Mouse (Mus musculus): Measurements from ENCODE around the gene Nup50.
"Not testable (repeated sequence)": the region's sequence is repeated elsewhere in the genome, so short reads cannot be mapped to it uniquely, and the experiment has no call there.

The Nup50 gene

DNA sequence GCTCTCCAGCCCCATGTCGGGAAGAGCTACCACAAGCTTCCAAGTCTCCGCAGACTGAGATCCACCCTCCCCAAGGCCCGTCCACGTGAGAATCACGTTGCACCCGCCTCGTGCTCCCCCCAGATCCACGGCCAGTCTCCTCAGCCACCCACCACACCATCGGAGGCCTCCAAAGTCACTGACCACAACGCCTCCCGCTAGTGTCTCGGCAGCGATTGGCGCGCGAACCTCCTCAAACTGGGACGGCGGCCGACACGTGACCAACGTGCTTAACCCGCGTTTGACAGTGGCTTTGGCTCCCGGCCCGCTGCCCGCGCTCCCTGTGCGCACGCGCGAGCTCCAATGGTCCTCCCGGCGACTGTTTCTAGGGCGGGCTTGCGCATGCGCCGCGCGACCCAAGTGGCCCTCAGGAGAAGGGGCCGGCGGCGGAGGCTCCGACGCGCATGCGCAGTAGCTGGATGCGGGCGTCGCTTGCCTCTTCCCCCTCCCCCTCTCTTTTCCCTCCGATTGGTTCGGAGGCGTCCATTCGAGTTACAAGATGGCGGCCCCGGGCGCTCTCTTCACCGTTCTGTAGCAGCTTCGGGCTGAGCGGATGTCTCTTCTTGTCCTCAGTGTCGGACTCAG, at the start of gene Nup50:
Gene Nup50 (plus strand): TSS at position 528 of the 624 bp plus-strand sequence.
- DNase-seq (ENCODE audit: low read depth): peak; percentile 97

DNA sequence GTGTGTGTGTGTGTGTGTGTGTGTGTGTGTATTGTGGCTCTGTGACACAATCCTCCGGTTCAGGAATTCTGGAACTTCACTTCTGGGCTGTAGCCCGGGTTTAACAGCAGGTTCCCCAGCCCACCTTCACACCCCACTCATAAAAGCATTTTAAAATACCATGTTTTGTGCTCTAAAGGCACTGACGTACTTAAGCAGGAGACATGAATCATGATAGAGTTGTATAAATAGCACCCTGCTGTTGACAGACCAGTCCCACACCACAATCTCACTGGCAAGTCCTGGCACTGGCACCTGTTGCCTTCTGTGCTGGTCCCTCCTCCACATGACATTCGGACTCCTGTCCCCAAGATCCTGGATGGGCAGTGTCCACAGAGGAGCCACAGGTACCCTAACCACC, 49.3 kb upstream of the Nup50 start:
- no peak for DNase-seq (ENCODE audit: low read depth)

DNA sequence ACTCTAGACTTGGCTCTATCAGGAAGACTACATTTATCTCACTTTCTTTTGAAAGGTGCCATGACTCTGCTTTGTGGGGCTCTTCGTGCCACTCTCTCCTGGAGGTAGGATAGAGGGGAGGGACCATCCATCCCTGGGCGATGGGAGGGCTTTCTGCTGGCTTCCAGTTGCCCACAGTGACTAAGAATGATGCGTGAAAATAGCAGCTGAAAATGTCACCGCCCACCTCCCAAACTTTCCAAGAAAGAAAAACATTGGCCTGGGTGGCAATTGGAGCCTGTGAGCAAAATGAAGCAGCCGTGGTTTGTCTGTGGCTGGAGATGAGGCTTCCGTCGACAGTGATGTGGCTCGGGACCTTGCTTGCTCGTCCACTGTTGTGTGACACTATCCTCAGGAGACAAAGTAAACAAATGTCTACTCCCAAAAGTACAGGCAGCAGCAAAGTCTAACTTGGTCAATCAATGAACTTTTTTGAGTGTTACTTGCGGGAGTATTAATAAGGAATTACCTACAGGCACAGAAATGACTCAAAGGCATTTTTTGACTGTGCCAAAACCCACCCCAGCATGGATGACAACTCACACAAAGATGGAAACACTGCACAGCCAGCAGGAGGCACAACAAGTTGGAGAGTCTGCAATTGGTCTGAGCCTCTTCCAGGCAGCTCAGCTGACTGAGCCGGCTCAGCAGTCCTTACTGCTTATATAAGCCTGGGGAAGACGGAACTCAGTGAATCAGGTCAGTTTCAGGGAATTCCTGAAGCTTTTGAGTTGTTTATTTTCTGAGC, 46.0 kb upstream of the Nup50 start:
- no peak for DNase-seq (ENCODE audit: low read depth)

DNA sequence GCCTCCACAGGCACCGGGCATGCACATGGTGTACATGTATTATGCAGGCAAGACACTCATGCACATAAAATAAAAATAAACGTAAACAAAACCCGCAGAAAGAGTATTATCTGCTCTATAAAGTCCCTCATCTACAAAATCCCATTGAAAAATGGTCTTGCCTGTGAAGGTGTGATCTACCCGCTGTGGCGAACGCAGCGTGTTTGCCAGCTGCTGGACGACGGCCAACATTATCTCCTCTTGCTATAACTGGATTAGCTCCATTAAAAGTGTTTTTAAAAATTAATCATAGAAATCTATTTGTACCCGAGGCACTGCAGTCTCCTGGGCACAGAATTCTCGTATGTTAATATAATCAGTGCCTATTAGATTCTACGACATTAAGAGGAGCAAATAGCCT, 35.1 kb upstream of the Nup50 start:
- DNase-seq (ENCODE audit: low read depth): no peak

DNA sequence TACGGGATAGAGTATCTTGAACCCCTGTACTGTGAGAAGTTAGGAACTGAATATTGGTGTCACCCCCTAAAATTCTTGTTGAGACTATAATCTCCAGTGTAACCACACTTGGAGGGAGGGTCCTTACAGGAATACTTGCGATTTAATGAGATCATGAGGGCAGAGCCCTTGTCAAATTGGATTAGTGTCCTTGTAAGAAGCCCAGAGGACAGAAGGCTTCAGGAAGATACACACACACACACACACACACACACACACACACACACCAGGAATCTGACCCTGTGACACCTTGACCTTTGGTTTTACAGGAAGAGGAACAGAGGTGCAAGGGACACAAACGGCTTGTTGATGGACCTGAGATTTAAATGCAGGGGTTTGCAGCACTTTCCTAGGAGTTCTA, 32.0 kb upstream of the Nup50 start:
- no peak for DNase-seq (ENCODE audit: low read depth)

DNA sequence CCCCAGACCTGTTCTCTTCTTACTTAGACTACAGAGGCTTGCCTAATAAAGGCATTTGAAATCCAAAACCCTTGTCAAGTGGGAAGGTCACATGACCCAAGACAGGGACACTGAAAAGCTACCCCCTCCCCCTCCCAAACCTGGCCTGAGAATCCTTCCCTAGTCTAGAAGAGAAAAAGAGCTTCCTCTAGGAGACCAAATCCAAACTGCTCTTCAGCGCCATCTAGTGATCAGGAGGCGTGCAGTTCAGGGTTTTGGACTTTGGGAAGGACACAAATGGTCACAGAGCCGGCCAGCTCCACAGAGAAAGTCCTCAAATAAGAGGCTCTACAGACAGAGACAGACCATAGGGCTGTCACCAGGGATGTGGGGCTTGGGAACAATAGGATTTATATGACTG, 31.6 kb upstream of the Nup50 start:
- peak; percentile 40 for DNase-seq (ENCODE audit: low read depth)

DNA sequence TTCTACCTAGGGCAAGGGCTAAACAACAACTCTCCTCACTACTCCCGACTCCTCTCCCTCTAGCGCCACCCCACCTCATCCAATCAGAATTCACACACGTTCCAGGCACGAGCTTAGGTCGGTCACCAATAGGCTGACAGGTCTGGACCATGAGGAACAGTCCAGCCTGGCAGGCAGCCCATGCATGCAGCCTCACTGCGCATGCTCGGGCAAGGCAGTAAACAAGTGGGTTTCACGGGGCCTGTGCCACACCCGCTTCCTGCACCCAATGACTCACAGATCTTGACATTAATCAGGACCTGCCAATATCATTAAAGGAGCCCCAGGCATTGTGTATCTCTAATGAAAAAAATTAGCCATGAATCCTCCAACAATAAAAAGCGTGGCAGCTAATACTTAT, 27.0 kb upstream of the Nup50 start:
- not testable (repeated sequence) for DNase-seq (ENCODE audit: low read depth)

DNA sequence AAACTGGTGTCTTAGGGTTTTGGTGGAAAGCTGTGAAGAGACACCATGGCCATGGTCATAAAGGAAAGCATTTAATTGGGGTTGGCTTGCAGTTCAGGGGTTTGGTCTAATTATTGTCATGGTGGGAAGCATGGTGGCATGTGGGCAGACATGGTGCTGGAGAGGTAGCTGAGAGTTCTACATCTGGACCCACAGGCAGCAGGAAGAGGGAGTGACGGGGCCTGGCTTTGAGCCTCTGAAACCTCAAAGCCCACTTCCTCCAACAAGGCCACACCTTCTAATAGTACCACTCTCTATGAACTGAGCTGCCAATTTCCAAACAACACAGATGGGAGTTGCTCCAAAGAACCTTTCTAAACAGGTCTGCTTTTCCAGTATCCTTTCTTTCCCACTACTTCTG, 26.5 kb upstream of the Nup50 start:
- DNase-seq (ENCODE audit: low read depth): no peak

DNA sequence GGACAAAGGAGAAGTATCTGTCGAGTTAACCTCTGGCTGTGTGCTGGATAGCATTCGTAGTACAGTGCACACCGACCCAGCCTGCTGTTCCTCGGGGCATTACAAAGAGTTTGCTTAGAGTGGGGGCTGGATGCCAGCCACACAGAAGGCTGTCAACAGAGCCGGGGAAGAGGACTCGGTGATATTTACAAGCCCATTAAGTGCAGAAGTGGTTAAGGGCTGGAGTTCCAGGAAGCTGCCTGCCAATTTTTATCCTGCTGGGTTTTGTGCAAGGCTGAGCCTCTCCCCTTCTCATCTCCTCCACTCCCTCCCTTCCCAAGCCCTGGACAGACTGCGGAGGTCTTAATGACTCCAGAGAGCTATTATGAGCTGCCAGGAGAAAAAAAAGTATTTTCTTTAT, 25.1 kb upstream of the Nup50 start:
- DNase-seq (ENCODE audit: low read depth): no peak

DNA sequence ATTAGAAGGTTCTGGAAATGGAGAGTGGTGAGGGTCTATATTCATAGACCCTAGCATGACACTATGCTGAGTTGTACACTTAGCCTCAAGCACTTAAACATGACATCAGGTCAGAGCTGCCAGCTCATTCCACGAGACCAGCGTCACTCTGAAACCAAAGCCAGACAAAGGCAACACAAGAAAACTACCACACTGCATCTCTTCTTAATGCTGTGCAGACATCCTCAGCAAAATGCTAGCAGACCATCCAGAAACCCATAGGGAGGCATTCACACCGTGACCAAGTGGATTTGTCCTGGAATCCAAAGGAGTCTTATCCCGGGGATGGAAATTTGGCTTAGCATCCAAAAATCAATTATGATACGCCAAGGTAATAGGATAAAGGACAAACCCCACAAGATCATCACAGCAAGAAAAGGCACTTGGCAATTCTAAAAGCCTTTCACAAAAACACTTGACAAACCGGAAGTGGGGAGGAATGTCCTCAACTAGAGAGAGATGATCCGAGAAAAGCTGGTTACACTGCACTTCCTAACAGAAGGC, 19.3 kb upstream of the Nup50 start:
- no peak for DNase-seq (ENCODE audit: low read depth)

DNA sequence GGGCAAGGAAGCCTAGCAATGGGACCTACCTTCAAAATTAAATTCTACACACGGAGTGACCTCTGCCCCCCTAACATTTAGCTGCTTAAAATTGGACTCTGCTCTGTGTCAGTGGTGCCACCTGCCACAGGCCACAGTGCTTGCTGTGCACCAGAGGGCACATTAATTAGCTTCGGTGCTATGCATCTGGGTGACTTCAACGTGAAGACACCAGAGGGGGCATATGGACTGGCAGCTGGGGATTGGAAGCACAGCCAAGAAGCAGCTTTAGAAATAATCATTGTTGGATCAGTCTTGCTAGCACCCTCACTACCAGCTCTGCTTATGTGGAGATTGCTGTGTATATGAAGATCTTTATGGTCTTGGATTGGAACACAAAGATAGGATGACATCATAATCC, 10.0 kb upstream of the Nup50 start:
- no peak for DNase-seq (ENCODE audit: low read depth)

DNA sequence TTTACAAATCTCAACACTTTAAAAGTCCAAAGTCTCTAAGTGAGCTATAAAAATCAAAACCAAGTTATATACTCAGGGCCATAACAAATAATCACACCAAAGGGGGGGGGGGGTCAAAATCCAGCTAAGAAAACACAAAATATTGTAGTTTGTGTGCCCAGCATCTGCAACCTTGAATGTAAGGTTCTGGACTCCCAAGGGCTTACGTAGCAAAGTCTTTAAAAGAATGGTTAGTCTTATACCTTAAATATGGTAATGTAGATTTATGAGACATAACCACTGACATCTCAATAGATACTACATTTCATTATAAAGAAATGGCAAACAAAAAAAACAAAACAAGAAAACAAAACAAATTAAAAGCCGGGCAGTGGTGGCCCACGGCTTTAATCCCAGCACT, 3.3 kb upstream of the Nup50 start, which contains the start of gene Gm29666:
Gene Gm29666 (minus strand): TSS at position 101 of the 400 bp plus-strand sequence.
- no peak for DNase-seq (ENCODE audit: low read depth)

DNA sequence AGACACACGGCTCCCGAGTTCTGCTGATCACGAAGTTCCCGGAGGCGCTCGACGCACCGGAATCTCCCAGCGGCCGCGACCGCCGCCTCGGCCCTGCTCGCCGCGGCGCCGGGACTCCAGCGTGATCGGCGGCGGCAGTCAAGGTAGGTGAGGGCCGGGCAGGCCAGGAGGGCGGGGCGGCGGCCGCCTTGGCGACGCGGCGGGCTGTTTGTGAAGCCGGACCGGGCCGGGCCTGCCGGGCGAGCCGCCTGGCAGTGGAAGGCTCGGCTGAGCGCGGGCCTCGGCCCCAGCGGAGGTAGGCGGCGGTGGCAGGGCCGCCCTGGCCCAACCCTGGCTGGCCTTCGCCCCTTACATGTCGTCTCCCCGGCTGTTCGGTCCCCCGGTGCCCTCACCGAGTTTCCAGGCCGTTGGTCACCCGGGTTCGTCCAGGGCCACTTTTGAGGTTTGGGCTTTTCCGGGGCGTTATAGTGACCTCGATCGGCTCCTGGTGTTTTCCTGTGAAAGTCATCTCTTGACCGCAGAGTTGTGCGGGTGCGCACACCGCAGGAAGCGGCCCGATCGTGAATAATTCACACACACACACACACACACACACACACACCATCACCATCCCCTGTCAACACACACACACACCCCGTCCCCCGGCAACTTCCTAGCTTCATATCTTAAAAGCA, 434 bp downstream of the Nup50 start:
- DNase-seq (ENCODE audit: low read depth): no peak

DNA sequence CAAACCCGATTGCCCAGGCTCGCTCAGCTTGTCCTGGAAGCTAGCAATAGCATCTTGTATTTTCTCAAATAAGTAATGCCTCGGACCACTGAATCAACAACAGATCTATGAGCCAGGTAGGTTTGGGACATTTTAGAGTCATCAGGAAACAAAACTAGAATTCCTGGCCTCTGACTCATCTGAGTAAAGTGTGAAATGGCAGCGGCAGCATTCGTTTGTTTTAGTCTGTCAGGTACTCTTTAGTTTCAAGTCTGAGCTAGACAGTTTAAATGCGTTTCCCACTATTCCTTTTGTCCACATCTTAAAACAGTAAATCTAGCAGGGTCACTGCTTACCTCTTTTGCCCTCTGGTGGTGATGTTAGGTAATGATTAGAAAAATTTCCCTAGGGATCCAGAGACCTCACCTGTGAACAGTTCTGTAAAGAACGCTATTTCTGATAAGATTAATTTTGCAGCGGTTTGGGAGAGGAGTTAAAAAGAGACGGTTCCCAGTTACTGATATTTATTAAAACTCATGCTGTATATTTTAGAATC, 1.6 kb downstream of the Nup50 start:
- DNase-seq (ENCODE audit: low read depth): peak; percentile 48

DNA sequence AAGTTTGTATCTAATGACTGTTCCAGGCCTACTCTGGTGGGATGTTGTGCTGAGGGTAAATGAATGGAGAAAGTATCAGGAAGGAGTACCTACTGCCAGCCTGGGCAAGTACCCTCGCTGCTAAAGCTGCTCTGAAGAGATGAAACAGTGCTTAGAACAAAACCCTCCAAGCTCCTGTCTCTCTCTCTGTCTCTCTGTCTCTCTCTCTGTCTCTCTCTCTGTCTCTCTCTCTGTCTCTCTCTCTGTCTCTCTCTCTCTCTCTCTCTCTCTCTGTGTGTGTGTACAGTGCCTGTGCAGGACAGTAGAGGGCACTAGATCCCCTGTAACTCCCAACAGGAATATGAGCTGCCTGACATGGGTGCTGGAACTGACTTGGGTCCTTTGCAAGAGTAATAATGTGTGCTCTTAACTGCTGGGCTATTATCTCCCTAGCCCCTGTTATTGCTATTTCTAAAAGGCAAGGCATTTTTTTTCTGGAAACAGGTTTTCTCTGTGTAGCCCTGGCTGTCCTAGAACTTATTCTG, 2.3 kb downstream of the Nup50 start:
- DNase-seq (ENCODE audit: low read depth): peak; percentile 21

DNA sequence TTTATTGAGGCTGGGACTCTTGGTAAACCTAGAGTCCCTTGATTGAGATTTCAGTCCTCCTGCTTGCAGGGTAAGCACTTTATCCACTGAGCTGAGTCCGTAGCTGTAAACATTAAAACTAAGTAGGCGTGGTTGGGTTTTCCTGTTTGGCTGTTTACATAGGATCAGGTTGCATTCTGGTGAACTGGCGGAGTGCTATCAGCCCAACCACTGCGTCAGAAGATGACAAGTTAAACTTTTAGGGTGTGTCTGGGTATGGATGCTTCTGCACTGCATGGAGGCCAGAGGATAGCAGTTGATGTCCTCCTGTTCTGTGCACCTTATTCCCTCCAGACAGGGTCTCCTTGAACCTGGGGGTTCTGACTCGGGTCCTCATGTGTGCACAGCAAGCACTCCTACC, 9.1 kb downstream of the Nup50 start:
- no peak for DNase-seq (ENCODE audit: low read depth)

DNA sequence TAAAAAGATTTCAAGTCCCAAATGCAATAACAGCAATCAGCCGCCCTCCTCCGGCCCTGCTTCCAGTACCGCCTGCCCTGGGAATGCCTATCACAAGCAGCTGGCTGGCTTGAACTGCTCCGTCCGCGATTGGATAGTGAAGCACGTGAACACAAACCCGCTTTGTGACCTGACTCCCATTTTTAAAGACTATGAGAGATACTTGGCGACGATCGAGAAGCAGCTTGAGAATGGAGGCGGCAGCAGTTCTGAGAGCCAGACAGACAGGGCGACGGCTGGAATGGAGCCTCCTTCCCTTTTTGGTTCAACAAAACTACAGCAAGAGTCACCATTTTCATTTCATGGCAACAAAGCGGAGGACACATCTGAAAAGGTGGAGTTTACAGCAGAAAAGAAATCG, 11.7 kb downstream of the Nup50 start:
- no peak for DNase-seq (ENCODE audit: low read depth)

DNA sequence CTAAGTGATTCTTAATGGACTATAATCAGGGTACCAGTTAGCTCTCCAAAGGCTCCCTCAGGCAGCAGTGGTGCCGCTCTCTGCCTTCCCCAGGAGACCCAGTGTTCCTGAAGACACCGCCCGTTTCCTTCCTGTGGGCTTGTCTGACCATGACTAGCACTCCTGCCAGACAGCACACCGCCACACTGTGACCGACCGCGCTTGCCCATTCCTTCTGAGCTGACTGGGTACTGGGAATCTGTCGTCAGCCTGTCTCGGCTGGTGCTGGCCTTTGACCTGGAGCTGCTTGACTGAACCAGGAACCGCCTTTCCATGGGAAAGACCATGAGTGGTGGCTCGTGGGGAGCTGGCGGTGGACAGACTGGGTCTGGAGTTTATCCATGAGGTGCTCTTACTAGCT, 16.9 kb downstream of the Nup50 start:
- DNase-seq (ENCODE audit: low read depth): no peak

DNA sequence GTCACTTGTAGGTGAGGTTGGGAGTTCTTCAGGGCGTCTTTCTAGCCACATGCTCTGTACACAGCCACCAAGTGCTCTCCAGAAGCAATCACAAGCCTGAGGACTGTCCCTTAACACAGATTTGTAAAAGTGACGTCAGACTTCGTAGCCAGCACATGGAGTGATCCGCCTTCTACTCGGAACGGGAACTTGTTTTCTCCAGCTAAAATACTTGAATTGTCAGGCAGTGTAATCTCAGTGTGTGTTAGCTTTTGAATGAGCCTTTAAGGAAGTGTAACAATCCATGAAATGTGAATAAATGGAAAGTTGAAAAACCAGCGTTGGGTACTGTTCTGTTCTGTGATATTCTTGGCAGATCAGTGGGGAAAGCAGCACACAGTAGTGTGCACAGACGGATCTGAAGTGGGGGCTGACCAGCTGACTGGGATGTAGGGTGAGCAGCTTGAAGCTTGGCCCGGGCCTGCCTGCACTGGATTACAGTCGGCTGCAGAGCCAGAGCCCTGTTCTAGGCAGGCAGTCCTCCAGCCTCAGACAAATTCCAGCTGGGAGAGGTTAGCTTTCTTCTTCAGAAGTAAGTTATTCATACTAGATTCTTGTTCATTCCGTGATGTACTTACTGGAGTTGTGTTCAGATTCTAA, 19.6 kb downstream of the Nup50 start:
- no peak for DNase-seq (ENCODE audit: low read depth)

DNA sequence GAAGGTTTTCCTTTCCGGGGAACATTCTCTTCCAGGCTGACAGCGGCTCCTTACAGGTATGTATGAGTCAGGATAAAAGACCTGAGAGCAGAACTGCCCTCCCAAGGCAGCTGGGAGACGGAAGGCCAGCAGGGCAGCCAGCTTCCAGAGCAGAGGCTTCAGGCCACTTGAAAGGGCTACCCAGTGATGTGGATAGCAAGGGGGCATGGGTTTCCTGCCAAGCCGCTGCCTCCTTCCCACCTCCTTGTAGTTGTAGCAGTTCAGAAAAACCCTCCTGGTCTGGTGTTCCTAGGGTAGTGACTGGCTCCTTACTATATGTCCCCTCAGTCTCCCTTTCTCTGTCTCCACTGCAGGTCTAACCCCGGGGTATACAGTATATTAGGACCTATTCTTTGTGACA, 21.1 kb downstream of the Nup50 start:
- no peak for DNase-seq (ENCODE audit: low read depth)

DNA sequence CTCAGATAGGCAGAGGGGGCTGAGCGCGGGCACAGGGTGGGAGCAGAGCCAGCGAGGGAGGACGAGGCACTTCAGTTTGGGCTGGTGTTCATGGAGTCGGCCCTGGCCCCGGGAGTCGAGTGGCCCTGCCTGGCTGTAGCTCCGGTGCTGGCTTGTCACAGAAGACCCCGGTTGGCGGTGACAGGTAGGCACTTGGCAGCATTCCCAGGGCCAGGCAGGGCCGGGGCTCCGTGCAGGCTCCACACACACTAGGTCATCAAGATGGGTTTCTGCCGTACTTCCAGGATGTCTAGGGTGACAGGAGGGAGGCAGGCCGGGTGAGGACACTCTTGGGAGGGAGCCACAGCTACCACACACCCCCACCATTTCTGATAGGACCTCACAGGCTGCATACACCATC, 25.8 kb downstream of the Nup50 start:
- no peak for DNase-seq (ENCODE audit: low read depth)

DNA sequence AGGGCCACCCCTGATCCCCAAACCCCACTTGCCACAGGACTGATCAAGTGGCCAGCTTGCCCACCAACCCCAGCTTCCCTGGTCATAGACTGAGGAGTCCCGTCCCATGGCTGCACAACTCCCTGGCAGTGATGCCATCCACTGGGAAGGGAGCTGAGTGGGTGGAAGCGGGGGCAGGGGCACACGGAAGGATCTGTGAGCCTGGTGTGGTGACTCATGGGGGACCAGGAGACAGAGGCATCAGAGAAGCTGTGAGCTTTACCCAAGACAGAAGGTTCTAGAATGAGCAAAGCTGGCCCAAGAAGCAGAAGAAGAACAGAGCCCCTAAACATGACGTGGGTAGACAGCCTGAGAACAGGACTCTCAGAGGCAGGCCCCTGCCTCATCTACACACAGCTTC, 26.8 kb downstream of the Nup50 start:
- no peak for DNase-seq (ENCODE audit: low read depth)
